Mouse (Mus musculus): ENCODE measurements around the gene Eif2ak1. TPM values are rescaled to one million over a fixed set of nuclear protein-coding genes. Genes with fewer than 3 reads are reported as not detected.

The Eif2ak1 gene
- total and polyA plus RNA-seq, 2 experiments from 2014 or later, result 24.7 to 37.7 TPM

DNA sequence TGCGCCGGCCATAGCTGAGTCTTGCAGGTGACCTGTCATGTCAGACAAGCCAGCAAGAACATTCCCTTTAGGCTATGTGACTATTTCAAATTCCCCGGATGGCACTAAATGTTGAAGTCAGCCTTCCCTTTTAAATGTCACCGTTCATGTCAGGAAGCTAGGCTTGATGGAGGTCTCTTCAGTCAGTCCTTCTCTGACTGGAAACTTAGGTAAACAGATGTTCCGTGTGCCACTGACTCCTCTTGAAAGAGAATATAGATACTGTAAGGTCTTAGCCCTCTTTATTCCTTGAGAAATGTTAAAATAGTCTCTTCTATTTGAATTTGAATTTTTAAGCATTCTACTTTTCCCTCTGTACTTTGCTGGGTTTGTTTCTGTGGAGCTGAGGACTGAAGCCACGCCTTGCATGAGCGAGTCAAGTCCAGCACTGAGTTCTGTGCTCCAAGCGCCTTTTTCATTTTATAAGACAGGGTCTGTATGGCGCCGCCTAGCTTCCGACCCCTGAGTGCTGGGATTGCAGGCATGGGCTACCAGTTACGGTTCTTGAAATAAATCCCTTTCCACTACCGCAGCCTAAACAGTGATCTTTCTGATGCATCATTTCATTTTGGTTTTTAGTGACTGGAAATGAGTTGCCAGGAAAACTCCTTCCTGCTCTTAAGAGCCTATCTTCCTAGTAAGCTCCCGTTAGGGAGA lies 80.2 kb downstream of the Eif2ak1 start, which contains the start of gene Ankrd61:
TSS of gene Ankrd61 (minus strand) at position 51 of the 696 bp plus-strand sequence.
- H3K4me2 ChIP-seq (ENCODE audit: low read depth, low read length), result no peak within 1 kb of the TSS
- 85% methylated on average over 14 of the region's 14 CpGs for WGBS
- no peaks in the 10 kb centered on the region for H3K4me1 ChIP-seq (ENCODE audit: insufficient read depth, low read length)
- no peak within 1 kb of the TSS for H3K9ac ChIP-seq (replicated peaks; ENCODE audit: low read length)
- H3K4me3 ChIP-seq (ENCODE audit: low read length), result no peak within 1 kb of the TSS
- H3K27me3 ChIP-seq (ENCODE audit: insufficient read depth, low read length), result no peaks in the 10 kb centered on the region
- ATAC-seq (no peak), DNase-seq (ENCODE audit: low spot score) (no peak)
- H3K9me3 ChIP-seq (ENCODE audit: low read length), result no peaks in the 10 kb centered on the region
- H3K36me3 ChIP-seq (ENCODE audit: insufficient read depth, low read length), result peaks cover 49% of the 10 kb centered on the region
- TF ChIP-seq CTCF (IDR thresholded peaks at IDR 0.05; ENCODE audit: low read depth), result no peak
- H3K27ac ChIP-seq, result no peak within 1 kb of the TSS

- H3K4me2 ChIP-seq (ENCODE audit: low read depth, low read length), result no peak overlapping the region
- WGBS, result 68% methylated on average over 3 of the region's 3 CpGs
- no peaks in the 10 kb centered on the region for H3K4me1 ChIP-seq (ENCODE audit: insufficient read depth, low read length)
- no peak overlapping the region for H3K9ac ChIP-seq (replicated peaks; ENCODE audit: low read length)
- H3K9me3 ChIP-seq (ENCODE audit: low read length), result no peaks in the 10 kb centered on the region
- TF ChIP-seq CTCF (IDR thresholded peaks at IDR 0.05; ENCODE audit: low read depth), result no peak
- no peak overlapping the region for H3K4me3 ChIP-seq (ENCODE audit: low read length)
- ATAC-seq (peak; percentile 58; the same call in 1 of the 2 replicates), DNase-seq (ENCODE audit: low spot score) (peak; percentile 55)
- H3K36me3 ChIP-seq (ENCODE audit: insufficient read depth, low read length), result peaks cover 71% of the 10 kb centered on the region
- H3K27me3 ChIP-seq (ENCODE audit: insufficient read depth, low read length), result no peaks in the 10 kb centered on the region
- no peak overlapping the region for H3K27ac ChIP-seq
Measured at GRCm38 (mm10) chr5:143902111-143902510, 84.5 kb downstream of the Eif2ak1 start.

- no peak for TF ChIP-seq CTCF (IDR thresholded peaks at IDR 0.05; ENCODE audit: low read depth)
- Histone ChIP-seq H3K9me3 (ENCODE audit: low read length) (no peaks in the 10 kb centered on the region), H3K4me2 (ENCODE audit: low read depth, low read length) (no peak overlapping the region), H3K27me3 (ENCODE audit: insufficient read depth, low read length) (no peaks in the 10 kb centered on the region), H3K4me3 (ENCODE audit: low read length) (no peak overlapping the region), H3K9ac (replicated peaks; ENCODE audit: low read length) (no peak overlapping the region), H3K4me1 (ENCODE audit: insufficient read depth, low read length) (no peaks in the 10 kb centered on the region; the same call in 1 of the 2 replicates), H3K36me3 (ENCODE audit: insufficient read depth, low read length) (peaks cover 57% of the 10 kb centered on the region), H3K27ac (no peak overlapping the region)
- DNase-seq (ENCODE audit: low spot score) (no peak), ATAC-seq (no peak)
- WGBS, result 93% methylated on average over 4 of the region's 4 CpGs
Measured at GRCm38 (mm10) chr5:143903813-143904212, 86.2 kb downstream of the Eif2ak1 start.

GRCm38 (mm10) chr5:143906429-143906828 lies 88.8 kb downstream of the Eif2ak1 start:
- H3K9me3 ChIP-seq (ENCODE audit: low read length), result no peaks in the 10 kb centered on the region
- no peaks in the 10 kb centered on the region for H3K27me3 ChIP-seq (ENCODE audit: insufficient read depth, low read length)
- H3K36me3 ChIP-seq (ENCODE audit: insufficient read depth, low read length), result peaks cover 39% of the 10 kb centered on the region
- H3K9ac ChIP-seq (replicated peaks; ENCODE audit: low read length), result no peak overlapping the region
- TF ChIP-seq CTCF (IDR thresholded peaks at IDR 0.05; ENCODE audit: low read depth), result no peak
- DNase-seq (ENCODE audit: low spot score) (no peak), ATAC-seq (no peak)
- peaks cover 7% of the 10 kb centered on the region; the same call in 1 of the 2 replicates for H3K4me1 ChIP-seq (ENCODE audit: insufficient read depth, low read length)
- H3K27ac ChIP-seq, result no peak overlapping the region
- no peak overlapping the region for H3K4me3 ChIP-seq (ENCODE audit: low read length)
- WGBS, result 91% methylated on average over 8 of the region's 8 CpGs
- H3K4me2 ChIP-seq (ENCODE audit: low read depth, low read length), result no peak overlapping the region

GRCm38 (mm10) chr5:143908926-143909325 lies 91.3 kb downstream of the Eif2ak1 start:
- H3K4me1 ChIP-seq (ENCODE audit: insufficient read depth, low read length), result peaks cover 7% of the 10 kb centered on the region; the same call in 1 of the 2 replicates

GRCm38 (mm10) chr5:143909417-143910400 lies 92.1 kb downstream of the Eif2ak1 start, which contains the start of the genes Aimp2 and Pms2:
Aimp2 (minus strand) TSS chr5:143909847.
Pms2 (plus strand) TSS chr5:143909964.
- H3K9ac ChIP-seq (replicated peaks; ENCODE audit: low read length), result peak within 1 kb of the TSS; percentile 55
- DNase-seq (ENCODE audit: low spot score) (peak; percentile 99), ATAC-seq (peak; percentile 100)
- peak within 1 kb of the TSS; percentile 58 for H3K4me3 ChIP-seq (ENCODE audit: low read length)
- TF ChIP-seq CTCF (IDR thresholded peaks at IDR 0.05; ENCODE audit: low read depth), result no peak
- H3K4me1 ChIP-seq (ENCODE audit: insufficient read depth, low read length), result peaks cover 7% of the 10 kb centered on the region; the same call in 1 of the 2 replicates
- peak within 1 kb of the TSS; percentile 68 for H3K4me2 ChIP-seq (ENCODE audit: low read depth, low read length)
- WGBS, result under 1% methylated on average over 70 of the region's 70 CpGs
- no peaks in the 10 kb centered on the region for H3K27me3 ChIP-seq (ENCODE audit: insufficient read depth, low read length)
- H3K9me3 ChIP-seq (ENCODE audit: low read length), result no peaks in the 10 kb centered on the region
- peaks cover 9% of the 10 kb centered on the region; the same call in 1 of the 2 replicates for H3K36me3 ChIP-seq (ENCODE audit: insufficient read depth, low read length)
- H3K27ac ChIP-seq, result peak within 1 kb of the TSS; percentile 85

More at GRCm38 (mm10) chr5:143908926-143909325, 91.3 kb downstream of the Eif2ak1 start:
- Histone ChIP-seq H3K4me2 (ENCODE audit: low read depth, low read length) (peak overlapping the region; percentile 68), H3K9ac (replicated peaks; ENCODE audit: low read length) (peak overlapping the region; percentile 55), H3K36me3 (ENCODE audit: insufficient read depth, low read length) (peaks cover 16% of the 10 kb centered on the region; the same call in 1 of the 2 replicates), H3K27me3 (ENCODE audit: insufficient read depth, low read length) (no peaks in the 10 kb centered on the region), H3K9me3 (ENCODE audit: low read length) (no peaks in the 10 kb centered on the region), H3K27ac (peak overlapping the region; percentile 85), H3K4me3 (ENCODE audit: low read length) (peak overlapping the region; percentile 58)
- no peak for TF ChIP-seq CTCF (IDR thresholded peaks at IDR 0.05; ENCODE audit: low read depth)
- no peak for ATAC-seq
- 3% methylated on average over 9 of the region's 9 CpGs for WGBS
- no peak for DNase-seq (ENCODE audit: low spot score)
